Mouse (Mus musculus) testis, adult 2 months (tissue): ENCODE data around the gene Lars2.

Experiments
- CTCF ChIP-seq: fragments of 200-500 bp; IDR thresholded peaks from 2 replicates; pipeline ENCODE4 v1.5.1; 2012; ENCODE audit warnings: low read depth, mild to moderate bottlenecking, inconsistent platforms, low read length, moderate library complexity; ENCODE audit not compliant: control insufficient read depth, insufficient read depth, insufficient replicate concordance
- POLR2A ChIP-seq: fragments of 200-500 bp; IDR thresholded peaks from 2 replicates; pipeline ENCODE4 v1.6.1; 2012; ENCODE audit warnings: low read depth, mild to moderate bottlenecking, inconsistent platforms, low read length, moderate library complexity; ENCODE audit not compliant: control insufficient read depth

- no peak for TF ChIP-seq POLR2A
- no peak for TF ChIP-seq CTCF
These were observed 25.5 kb upstream of the Lars2 start for GRCm38 (mm10) chr9:123341256-123341655.
